Mouse (Mus musculus) lung, postnatal 0 days (tissue): ENCODE data around the gene Smg6.

Source experiments
- CTCF ChIP-seq: IDR thresholded peaks from 2 replicates; pipeline ENCODE4 v1.5.1; 2016; ENCODE audit warnings: antibody characterized with exemption, mild to moderate bottlenecking
- EP300 ChIP-seq: IDR thresholded peaks from 2 replicates; pipeline ENCODE4 v1.6.1; 2016; ENCODE audit warnings: antibody characterized with exemption, mild to moderate bottlenecking, control low read depth

GRCm38 (mm10) chr11:74926388-74927005 lies 874 bp downstream of the Smg6 start:
- TF ChIP-seq CTCF: no peak; the same call in 1 of the 2 replicates
- no peak for TF ChIP-seq EP300
